Mouse (Mus musculus) 416B (cell line): ENCODE data around the gene Eif3g.

Source experiments
- DNase-seq: peaks from one replicate; pipeline ENCODE4 v3.0.0; 2011; ENCODE audit warnings: low read depth

Gene Eif3g

DNA sequence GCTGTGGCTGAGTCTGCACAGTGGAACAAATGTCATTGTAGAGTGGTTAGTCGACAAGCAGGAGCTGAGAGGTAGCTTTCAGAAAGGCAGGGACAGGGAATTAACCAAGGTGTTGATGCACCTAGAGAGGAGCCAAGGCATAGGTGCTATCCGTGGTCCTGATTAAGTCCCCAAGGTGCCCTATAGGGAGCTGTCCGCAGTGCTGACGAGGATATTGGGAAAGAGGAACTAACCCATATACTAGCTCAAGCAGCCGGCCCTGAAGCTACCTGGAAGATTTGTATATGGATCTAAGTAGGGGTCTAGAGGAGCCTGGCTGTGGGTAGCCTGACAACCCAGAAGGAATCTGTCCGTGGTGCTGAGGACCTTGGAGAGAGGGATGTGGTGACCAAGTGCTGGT lies 41.3 kb downstream of the Eif3g start:
- DNase-seq: peak; percentile 87

DNA sequence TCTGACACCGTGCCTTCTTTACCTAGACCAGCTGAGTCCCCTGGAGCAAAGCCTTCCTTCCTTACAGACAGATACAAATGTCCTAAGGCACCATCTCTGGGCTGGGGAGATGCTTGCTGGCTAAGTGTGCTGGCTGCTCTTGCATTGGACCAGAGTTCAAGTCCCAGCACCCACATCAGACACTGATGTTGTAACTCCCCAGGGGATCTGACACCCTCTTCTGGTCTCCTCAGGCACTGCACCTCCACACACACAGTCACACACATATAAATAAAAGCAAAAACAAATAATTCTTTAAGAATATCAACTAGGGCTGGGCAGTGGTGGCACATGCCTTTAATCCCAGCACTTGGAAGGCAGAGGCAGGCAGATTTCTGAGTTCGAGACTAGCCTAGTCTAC lies 48.2 kb downstream of the Eif3g start:
- no peak for DNase-seq
